Mouse (Mus musculus): ENCODE measurements around the gene Nfkbie.

The Nfkbie gene

GRCm38 (mm10) chr17:45555452-45556106, at the start of gene Nfkbie:
TSS of gene Nfkbie (plus strand) at chr17:45555703.
- no peak for DNase-seq (ENCODE audit: low read depth, low spot score)

DNA sequence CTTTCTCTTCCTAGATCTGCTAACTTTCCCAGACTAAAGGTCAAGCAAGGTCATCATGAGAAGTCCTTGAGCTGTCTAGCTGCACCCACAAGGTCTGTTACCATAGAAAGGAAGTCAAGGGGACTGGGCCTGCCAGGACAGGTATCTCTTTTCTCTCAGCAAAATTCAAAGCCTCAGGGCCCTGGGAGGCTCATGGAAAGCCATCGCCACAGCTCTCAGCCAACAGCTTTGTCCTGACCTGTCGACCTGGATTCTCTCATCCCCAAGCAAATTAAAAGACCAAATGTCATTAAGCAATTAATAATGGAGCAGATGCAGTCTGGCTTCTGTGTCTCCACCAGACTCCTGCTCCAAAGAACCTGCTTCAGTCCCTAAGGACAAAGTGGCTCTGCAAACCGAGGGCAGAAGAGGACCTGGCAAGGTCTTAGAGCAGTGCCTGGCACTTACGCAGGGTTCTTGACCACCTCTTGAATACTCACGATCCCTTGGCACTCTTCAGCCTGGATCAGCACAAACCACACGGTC, 49.5 kb upstream of the Nfkbie start:
- DNase-seq (ENCODE audit: low read depth, low spot score), result no peak

- peak; percentile 86 for DNase-seq (ENCODE audit: low read depth, low spot score)
Measured at GRCm38 (mm10) chr17:45506700-45507189, 48.8 kb upstream of the Nfkbie start, which contains the start of gene Aars2. TSS of gene Aars2 (plus strand) at chr17:45506841.

DNA sequence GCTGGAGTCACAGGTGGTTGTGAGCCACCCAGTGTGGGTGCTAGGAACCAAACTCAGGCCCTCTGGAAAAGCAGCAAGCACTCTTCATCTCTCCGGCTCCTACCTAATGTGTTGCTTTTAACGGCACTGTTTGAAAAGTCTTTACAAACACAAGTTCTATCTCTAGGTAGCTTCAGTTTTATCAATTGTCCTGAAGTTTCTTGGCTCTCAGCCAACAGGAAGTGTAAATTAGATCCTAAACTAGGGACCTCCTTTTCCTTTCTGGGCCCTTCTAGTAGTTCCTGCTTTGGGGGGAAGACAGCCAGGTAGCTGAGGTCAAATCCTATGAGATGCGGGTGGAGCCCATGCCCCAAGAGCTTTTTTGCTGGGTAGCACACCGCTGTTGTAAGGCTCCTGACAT, 44.6 kb upstream of the Nfkbie start:
- no peak for DNase-seq (ENCODE audit: low read depth, low spot score)

- no peak for DNase-seq (ENCODE audit: low read depth, low spot score)
Measured at GRCm38 (mm10) chr17:45511757-45512156, 43.7 kb upstream of the Nfkbie start.

- no peak for DNase-seq (ENCODE audit: low read depth, low spot score)
Measured at GRCm38 (mm10) chr17:45515204-45515726, 40.2 kb upstream of the Nfkbie start.

- DNase-seq (ENCODE audit: low read depth, low spot score), result no peak
Measured at GRCm38 (mm10) chr17:45515806-45516205, 39.7 kb upstream of the Nfkbie start.

GRCm38 (mm10) chr17:45516488-45516887, 39.0 kb upstream of the Nfkbie start:
- peak; percentile 61 for DNase-seq (ENCODE audit: low read depth, low spot score)

DNA sequence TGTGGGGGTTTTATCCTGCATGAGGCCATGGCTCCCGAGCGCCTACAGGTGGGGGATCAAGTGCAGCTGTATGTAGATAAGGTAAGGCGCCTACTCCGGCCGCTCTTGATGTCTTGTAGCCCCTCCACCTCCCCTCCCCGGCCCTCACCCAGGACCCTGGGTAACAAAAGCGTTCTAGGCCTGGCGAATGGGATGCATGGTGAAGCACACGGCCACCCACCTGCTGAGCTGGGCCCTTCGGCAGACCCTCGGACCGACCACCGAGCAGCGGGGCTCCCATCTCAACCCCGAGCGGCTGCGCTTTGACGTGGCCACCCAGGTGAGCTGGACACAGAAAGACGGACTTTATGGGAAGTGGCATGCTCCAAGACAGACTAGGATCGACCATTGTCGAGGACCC, 38.4 kb upstream of the Nfkbie start:
- DNase-seq (ENCODE audit: low read depth, low spot score), result no peak

DNA sequence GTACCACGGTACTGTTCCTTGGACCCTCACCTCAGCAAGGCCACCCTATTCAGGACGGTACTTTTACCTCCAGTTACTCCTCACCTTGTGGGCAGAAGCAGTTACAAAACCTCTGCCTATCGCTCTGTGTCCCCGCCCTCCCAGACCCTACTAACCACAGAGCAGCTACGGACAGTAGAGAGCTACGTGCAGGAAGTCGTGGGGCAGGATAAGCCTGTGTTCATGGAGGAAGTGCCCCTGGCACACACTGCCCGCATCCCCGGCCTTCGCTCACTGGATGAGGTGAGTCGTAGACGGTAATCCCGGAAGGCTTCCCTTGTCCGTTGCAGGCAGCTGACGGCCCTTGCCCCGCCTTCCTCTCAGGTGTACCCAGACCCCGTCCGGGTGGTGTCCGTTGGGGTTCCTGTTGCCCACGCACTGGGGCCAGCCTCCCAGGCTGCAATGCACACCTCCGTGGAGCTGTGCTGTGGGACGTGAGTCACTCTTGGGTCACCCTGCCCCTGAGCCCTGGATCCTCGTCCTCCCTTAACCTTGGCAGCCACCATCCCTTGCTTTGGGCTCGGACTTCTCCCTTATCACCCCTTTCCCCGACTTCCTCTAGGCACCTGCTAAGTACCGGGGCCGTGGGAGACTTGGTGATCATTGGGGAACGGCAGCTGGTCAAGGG, 37.8 kb upstream of the Nfkbie start:
- DNase-seq (ENCODE audit: low read depth, low spot score), result no peak

DNA sequence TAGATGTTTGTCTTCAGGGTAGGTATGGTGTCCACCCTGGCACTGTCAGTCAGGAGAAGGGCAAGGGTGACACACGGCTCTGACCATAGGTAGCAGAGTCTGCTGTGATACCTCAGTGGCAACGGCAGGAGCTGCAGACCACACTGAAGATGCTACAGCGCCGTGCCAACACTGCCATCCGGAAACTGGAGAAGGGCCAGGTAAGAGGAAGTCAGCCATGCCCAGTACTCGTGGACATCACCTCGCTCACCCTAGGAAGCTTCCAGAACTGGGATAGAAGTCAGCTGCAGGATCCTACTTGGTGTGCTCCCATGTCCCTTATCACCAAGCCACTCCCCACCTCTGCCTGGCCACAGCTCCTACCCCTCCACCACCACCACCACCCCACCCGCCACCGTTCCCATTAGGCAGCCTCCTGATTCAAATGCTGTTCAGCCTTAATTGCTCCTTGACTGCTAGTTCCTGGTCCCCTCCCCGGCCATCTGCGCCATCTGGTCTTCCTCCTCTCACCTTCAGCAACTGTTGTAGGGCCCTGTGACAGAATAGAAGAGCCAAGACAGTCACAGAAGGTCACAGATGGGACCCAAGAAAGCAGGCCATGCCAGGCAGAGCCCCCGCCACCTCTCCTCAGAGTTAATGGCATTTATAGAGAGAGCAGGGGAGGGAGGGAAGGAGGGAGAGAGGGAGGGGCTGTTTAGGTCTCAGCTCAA, 36.6 kb upstream of the Nfkbie start:
- no peak for DNase-seq (ENCODE audit: low read depth, low spot score)

DNA sequence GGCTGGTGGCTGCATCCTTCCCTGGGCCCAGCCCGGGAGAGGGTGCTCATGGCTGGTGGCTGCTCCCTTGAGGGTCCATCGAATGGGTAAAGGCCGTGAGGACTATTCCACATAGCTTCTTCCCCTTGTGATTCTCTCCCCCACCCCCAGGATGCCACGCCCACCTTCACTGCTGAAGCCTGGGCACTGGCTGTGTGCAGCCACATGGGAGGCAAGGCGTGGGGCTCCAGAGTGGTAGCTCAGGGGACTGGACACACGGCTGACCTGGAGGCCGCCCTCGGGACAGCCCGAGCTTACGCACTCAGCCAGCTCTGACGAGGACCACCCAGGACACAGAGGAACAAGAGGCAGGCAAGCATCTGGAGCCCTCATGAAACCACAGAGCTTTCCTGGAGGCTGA, 35.4 kb upstream of the Nfkbie start:
- DNase-seq (ENCODE audit: low read depth, low spot score), result no peak

DNA sequence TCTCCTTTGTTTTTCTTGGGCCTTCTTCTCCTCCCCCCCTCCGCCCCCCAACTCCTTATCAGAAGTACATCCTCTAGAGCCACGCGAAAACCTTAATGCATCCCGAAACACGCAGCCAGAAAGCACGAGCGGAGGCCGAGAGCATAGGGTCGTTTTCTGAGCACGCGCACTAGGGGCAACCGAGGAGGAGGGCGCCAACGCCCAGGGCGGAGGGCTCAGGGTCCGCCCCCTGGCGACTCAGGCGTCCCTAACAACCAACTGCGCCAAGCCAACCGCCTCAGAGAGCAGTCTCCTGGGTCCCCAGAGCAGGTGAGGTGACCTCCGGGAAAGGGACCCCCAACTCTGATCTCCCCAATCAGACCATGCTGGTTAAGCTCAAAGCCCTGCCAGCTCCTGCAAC, 32.2 kb upstream of the Nfkbie start, which contains the start of gene Tcte1:
TSS of gene Tcte1 (plus strand) at position 172 of the 400 bp plus-strand sequence.
- no peak for DNase-seq (ENCODE audit: low read depth, low spot score)

DNA sequence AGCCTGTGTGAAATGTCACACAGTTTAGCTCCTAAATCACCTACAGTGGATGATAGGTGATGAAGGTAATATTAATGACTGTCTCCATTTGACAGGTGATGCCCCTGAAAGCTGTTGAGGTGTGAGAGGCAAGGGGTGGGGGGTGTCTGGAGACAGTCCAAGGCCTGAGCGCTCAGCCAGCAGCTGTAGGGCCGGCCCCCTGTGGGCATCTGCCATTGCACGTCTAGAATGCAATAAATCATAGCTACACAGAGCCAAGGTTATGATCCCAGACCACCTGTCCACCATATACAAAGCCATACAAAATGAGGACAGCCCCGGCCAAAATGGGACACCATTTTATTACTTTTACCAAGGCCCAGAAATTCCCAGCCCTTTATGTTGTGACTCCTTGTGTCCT, 30.5 kb upstream of the Nfkbie start:
- no peak for DNase-seq (ENCODE audit: low read depth, low spot score)

DNA sequence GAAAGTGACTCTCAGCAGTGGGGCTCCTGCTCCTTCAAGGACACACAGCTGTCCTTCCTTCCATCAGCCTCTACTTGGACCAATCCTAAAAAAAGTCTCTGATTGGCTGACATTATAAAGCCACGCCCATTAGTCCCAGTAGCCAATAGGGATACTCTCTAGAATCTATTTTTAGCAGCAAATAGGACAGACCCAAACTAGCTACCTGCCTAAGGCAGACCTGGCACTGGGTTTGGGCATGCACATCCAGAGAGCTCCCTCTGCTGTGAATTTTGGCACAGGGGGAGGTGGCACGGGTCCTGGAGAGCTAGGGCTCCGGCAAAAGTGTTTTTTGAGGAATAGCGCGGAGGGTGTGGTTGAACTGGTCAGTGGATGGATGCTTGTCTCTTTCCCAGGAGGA, 28.9 kb upstream of the Nfkbie start:
- no peak for DNase-seq (ENCODE audit: low read depth, low spot score)

- no peak for DNase-seq (ENCODE audit: low read depth, low spot score)
Measured at GRCm38 (mm10) chr17:45530346-45530782, 25.1 kb upstream of the Nfkbie start.

DNA sequence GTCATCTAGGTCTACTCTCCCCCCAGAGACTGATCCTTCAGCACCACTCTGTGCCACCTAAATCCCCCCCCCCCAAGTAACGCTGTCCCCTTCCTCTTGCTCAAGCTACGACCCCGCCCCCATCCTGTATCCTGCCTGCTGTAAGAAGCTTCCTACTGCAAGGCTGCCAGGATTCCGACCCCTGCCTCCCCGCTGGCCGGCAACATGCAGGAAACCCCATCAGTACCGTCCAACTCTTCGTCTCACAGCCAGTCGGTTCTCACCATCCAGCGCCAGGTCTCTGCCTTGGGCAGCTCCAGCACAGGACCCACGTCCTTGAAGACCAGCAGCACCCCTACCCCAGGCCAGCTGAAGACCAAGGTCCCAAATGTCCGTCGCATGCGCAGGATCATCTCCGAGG, 22.6 kb upstream of the Nfkbie start:
- no peak for DNase-seq (ENCODE audit: low read depth, low spot score)

GRCm38 (mm10) chr17:45536264-45536663, 19.2 kb upstream of the Nfkbie start:
- DNase-seq (ENCODE audit: low read depth, low spot score), result no peak

DNA sequence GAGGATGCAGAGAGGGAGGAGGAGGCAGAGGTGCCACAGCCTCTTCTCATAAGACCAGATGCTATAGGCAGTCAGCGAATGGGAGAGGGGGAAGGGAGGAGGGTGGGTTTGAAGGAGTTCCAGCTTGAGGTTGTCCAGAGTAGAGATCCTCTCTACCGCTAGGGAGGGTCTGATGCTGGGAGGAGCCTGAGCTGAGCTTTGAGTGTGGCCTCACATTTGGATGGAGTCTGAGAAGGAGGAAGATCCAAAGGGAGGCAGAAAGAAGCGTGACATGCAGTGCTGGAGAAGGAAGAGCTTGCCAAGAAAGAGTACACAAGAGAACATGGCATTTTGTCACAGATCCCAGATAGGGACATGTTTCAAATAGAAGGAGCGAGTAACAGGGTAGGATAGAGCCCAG, 17.1 kb upstream of the Nfkbie start:
- DNase-seq (ENCODE audit: low read depth, low spot score), result no peak

DNA sequence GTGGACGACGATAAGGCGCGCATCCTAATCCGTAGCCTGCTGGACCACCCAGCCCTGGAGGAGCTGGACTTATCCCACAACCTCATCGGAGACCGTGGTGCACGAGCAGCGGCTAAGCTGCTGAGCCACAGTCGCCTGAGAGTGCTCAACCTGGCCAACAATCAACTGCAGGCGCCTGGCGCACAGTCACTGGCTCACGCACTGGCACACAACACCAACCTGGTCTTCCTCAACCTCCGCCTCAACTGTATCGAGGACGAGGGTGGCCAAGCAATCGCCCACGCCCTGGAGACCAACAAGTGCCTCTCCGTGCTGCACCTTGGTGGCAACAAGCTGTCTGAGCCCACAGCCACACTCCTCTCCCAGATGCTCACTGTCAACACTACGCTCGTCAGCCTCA, 15.8 kb upstream of the Nfkbie start:
- no peak for DNase-seq (ENCODE audit: low read depth, low spot score)

DNA sequence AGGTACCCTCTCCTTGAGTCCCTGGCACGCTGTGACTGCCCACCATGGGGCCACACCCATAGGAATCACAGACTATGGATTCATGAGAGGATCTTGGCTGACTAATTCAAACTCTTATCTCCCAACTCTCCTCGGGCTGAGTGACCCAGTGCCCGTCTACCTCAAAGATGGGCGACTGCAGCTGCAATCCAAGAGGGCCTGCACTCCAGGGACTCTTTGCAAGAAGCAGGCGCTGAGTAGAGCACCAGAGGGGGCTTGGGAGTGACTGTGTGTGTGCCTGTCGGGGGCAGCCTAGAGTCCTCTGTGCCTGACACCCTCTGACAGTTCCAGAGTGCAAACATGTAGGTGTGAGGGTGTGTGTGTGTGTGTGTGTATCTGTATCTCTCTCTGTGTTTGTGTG, 13.4 kb upstream of the Nfkbie start:
- no peak for DNase-seq (ENCODE audit: low read depth, low spot score)

GRCm38 (mm10) chr17:45542705-45543104, 12.8 kb upstream of the Nfkbie start:
- no peak for DNase-seq (ENCODE audit: low read depth, low spot score)
